In genomic region chr1:63667949-63668851, GRCm38 (mm10) we compare ENCODE assay signal across 9 mouse cellular contexts. TPM values are rescaled to one million over a fixed set of nuclear protein-coding genes. Genes with fewer than 3 reads are reported as not detected.
DNase-seq lines count a peak whose midpoint lies in the region; ATAC-seq and TF ChIP-seq lines count a peak whose summit lies in the region.
"Had no signal": no experiment of that assay in that cellular context is flagged by ENCODE, and none has a peak within 500 bp of the region (broad histone marks: within the 10 kb centered on the region; RNA-seq: fewer than 3 reads in every experiment).

No protein-coding gene starts in this region.

- no peak overlapping the region for H3K27ac ChIP-seq in heart, embryonic 13.5 days (replicated peaks)
- no peak overlapping the region for H3K27ac ChIP-seq in CH12.LX (ENCODE audit: insufficient read depth, low read depth)
- H3K27ac ChIP-seq in embryonic facial prominence, embryonic 11.5 days (replicated peaks; ENCODE audit: low read depth, low read length) = no peak overlapping the region
- H3K27ac ChIP-seq in limb, embryonic 13.5 days = no peak overlapping the region

- DNase-seq in heart, postnatal 14 days = no peak
- no peak for DNase-seq in CH12.LX (ENCODE audit: extremely low read depth)
- DNase-seq in embryonic facial prominence, embryonic 11.5 days (ENCODE audit: low spot score) = peak; percentile 9
- no peak for DNase-seq in adrenal gland, adult 8-10 months
- no peak for DNase-seq in gastrocnemius, postnatal 36 days
- no peak for DNase-seq in thymus, postnatal 25 days

- TF ChIP-seq EP300 in CH12.LX (IDR thresholded peaks at IDR 0.05; ENCODE audit: low read length) = no peak

- H3K36me3 ChIP-seq in heart, embryonic 13.5 days = no peaks in the 10 kb centered on the region
- H3K36me3 ChIP-seq in CH12.LX (replicated peaks in 1 of 2; ENCODE audit: control insufficient read depth in 1 of 2, insufficient read depth in 1 of 2, low read length in 1 of 2) = no peaks in the 10 kb centered on the region
- no peaks in the 10 kb centered on the region for H3K36me3 ChIP-seq in embryonic facial prominence, embryonic 11.5 days (replicated peaks; ENCODE audit: control insufficient read depth, insufficient read depth, low read depth, low read length)
- no peaks in the 10 kb centered on the region for H3K36me3 ChIP-seq in limb, embryonic 13.5 days

- in situ Hi-C loops in CH12.LX (cut with MboI; ENCODE audit: low pct_ligation_motif_present, low pct_unique_long_range_greater_than_20kb, low sequenced_read_pairs) = loop anchor here (25.0 kb wide), 2 partner anchors 1044 to 1344 kb away; no protein-coding TSS in a partner anchor

- no peak for TF ChIP-seq RAD21 in CH12.LX (IDR thresholded peaks at IDR 0.05; ENCODE audit: low read depth, low read length)

- no peak for TF ChIP-seq CTCF in CH12.LX (conservative IDR thresholded peaks at IDR 0.05 in 1 of 2, IDR thresholded peaks at IDR 0.05 in 1 of 2; ENCODE audit: low read depth in 2 of 2, low read length in 2 of 2)

- intact Hi-C loops in heart, postnatal 14 days (cut with DNase I) = loop anchor here (1.0 to 10.0 kb wide), 5 partner anchors 94 to 1247 kb away; partner anchors contain the start of genes Klf7 and Mettl21a
- intact Hi-C loops in gastrocnemius, postnatal 36 days (cut with DNase I) = loop anchor here (2.0 to 10.0 kb wide), 3 partner anchors 287 to 1337 kb away; no protein-coding TSS in a partner anchor

- peaks cover 5% of the 10 kb centered on the region for H3K4me1 ChIP-seq in heart, embryonic 13.5 days
- H3K4me1 ChIP-seq in CH12.LX (ENCODE audit: control insufficient read depth in 1 of 2, insufficient read depth in 2 of 2) = peaks cover 0 to 3% of the 10 kb centered on the region in 2 experiments; a peak in 1 of 4 replicates
- H3K4me1 ChIP-seq in embryonic facial prominence, embryonic 11.5 days (ENCODE audit: control insufficient read depth, insufficient read depth, low read length) = no peaks in the 10 kb centered on the region
- H3K4me1 ChIP-seq in limb, embryonic 13.5 days = 0 out of 2 replicates have a peak, but pooled peaks cover 8% of the 10 kb centered on the region

- no peak overlapping the region for H3K4me3 ChIP-seq in heart, embryonic 13.5 days
- no peak overlapping the region for H3K4me3 ChIP-seq in CH12.LX (replicated peaks in 1 of 3; ENCODE audit: low read depth in 2 of 3, low read length in 2 of 3, poor library complexity in 1 of 3)
- H3K4me3 ChIP-seq in embryonic facial prominence, embryonic 11.5 days (ENCODE audit: low read depth, low read length) = no peak overlapping the region
- no peak overlapping the region for H3K4me3 ChIP-seq in limb, embryonic 13.5 days

- dilution Hi-C loops in CH12.LX (cut with MboI; ENCODE audit: extremely low pct_ligation_motif_present, extremely low pct_unique_long_range_greater_than_20kb, low sequenced_read_pairs) = no loop called here

- H3K79me2 ChIP-seq in CH12.LX (replicated peaks; ENCODE audit: control insufficient read depth, extremely low read depth, insufficient read depth, poor library complexity, severe bottlenecking) = no peaks in the 10 kb centered on the region

- H3K4me2 ChIP-seq in heart, embryonic 13.5 days = peak overlapping the region; percentile 44
- H3K4me2 ChIP-seq in CH12.LX (ENCODE audit: insufficient read depth, low read depth, poor library complexity, severe bottlenecking) = peak overlapping the region; percentile 74
- H3K4me2 ChIP-seq in embryonic facial prominence, embryonic 11.5 days (ENCODE audit: low read depth, low read length) = no peak overlapping the region
- peak overlapping the region; percentile 31; the same call in 1 of the 2 replicates for H3K4me2 ChIP-seq in limb, embryonic 13.5 days (replicated peaks)

- TF ChIP-seq POLR2A in CH12.LX (IDR thresholded peaks at IDR 0.05; ENCODE audit: low read depth, low read length) = no peak

- WGBS in heart, embryonic 13.5 days = 20% methylated on average over 13 of the region's 13 CpGs
- 23% methylated on average over 13 of the region's 13 CpGs for WGBS in embryonic facial prominence, embryonic 11.5 days
- WGBS in limb, embryonic 13.5 days = 24% methylated on average over 13 of the region's 13 CpGs

- no peak for ATAC-seq in heart, embryonic 13.5 days (ENCODE audit: extremely low read depth, insufficient number of reproducible peaks, low FRiP score, low TSS enrichment)
- ATAC-seq in embryonic facial prominence, embryonic 11.5 days (replicated peaks; ENCODE audit: insufficient number of reproducible peaks, low FRiP score, low TSS enrichment, low read depth) = no peak
- no peak for ATAC-seq in limb, embryonic 13.5 days (ENCODE audit: low FRiP score, low read depth)

- peaks cover 21% of the 10 kb centered on the region for H3K27me3 ChIP-seq in heart, embryonic 13.5 days (replicated peaks)
- H3K27me3 ChIP-seq in CH12.LX (replicated peaks) = no peaks in the 10 kb centered on the region
- H3K27me3 ChIP-seq in embryonic facial prominence, embryonic 11.5 days (ENCODE audit: control insufficient read depth, insufficient read depth, low read length) = no peaks in the 10 kb centered on the region
- peaks cover 29% of the 10 kb centered on the region for H3K27me3 ChIP-seq in limb, embryonic 13.5 days

- 0 out of 2 replicates have a peak overlapping the region, but pooled peaks have one; percentile 42 for H3K9ac ChIP-seq in heart, embryonic 13.5 days
- H3K9ac ChIP-seq in CH12.LX (ENCODE audit: insufficient read depth, low read depth) = 0 out of 2 replicates have a peak overlapping the region, but pooled peaks have one; percentile 35
- H3K9ac ChIP-seq in embryonic facial prominence, embryonic 11.5 days (replicated peaks; ENCODE audit: low read length) = no peak overlapping the region
- H3K9ac ChIP-seq in limb, embryonic 13.5 days = no peak overlapping the region

- H3K9me3 ChIP-seq in heart, embryonic 13.5 days = no peaks in the 10 kb centered on the region
- H3K9me3 ChIP-seq in CH12.LX (replicated peaks; ENCODE audit: low read length) = no peaks in the 10 kb centered on the region
- H3K9me3 ChIP-seq in embryonic facial prominence, embryonic 11.5 days (replicated peaks; ENCODE audit: control insufficient read depth, low read length) = no peaks in the 10 kb centered on the region
- no peaks in the 10 kb centered on the region for H3K9me3 ChIP-seq in limb, embryonic 13.5 days

TF ChIP-seq in CH12.LX, 34 proteins besides CTCF, POLR2A, EP300 and RAD21:
- TF ChIP-seq MXI1 (IDR thresholded peaks at IDR 0.05; ENCODE audit: low read depth, low read length) (0 out of 2 replicates have a peak, but pooled peaks have one; percentile 42), MYC (IDR thresholded peaks at IDR 0.05; ENCODE audit: low read depth, low read length) (0 out of 2 replicates have a peak, but pooled peaks have one; percentile 21), HCFC1 (IDR thresholded peaks at IDR 0.05; ENCODE audit: low read depth, low read length) (no peak), NRF1 (IDR thresholded peaks at IDR 0.05; ENCODE audit: low read depth, low read length) (no peak), TBP (conservative IDR thresholded peaks at IDR 0.05; ENCODE audit: low read depth, low read length) (no peak)

RNA-seq across cellular contexts. Expression of gene Dytn, which starts 18.5 kb away (rescaled TPM):
- polyA plus RNA-seq in heart, embryonic 13.5 days (2015; fragmentation: Nextera tagmentation; extraction: Ambion mirVana) = not detected in 2 replicates
- not detected for total RNA-seq in heart, postnatal 14 days (2021)
- total RNA-seq in CH12.LX (2012; rRNA removed) (not detected in 2 replicates), CH12.LX (2014; rRNA removed) (not detected in 2 replicates)
- polyA plus RNA-seq in CH12.LX (2012; ENCODE audit: insufficient read length, low read depth) = not detected in 2 replicates
- 0.07 TPM in 1 of 2 replicates, not detected in the other for polyA plus RNA-seq in embryonic facial prominence, embryonic 11.5 days (2014; fragmentation: Nextera tagmentation; extraction: Ambion mirVana)
- polyA plus RNA-seq in limb, embryonic 13.5 days (2015; fragmentation: Nextera tagmentation; extraction: Ambion mirVana) = not detected in 2 replicates
- total RNA-seq in adrenal gland, adult 8-10 months (2022) = not detected
- not detected for total RNA-seq in gastrocnemius, postnatal 36 days (2021)
- polyA plus RNA-seq: thymus, postnatal 0 days had no signal

RNA-seq across cellular contexts. Expression of gene Gm39653, which starts 52.4 kb away (rescaled TPM):
- polyA plus RNA-seq in heart, embryonic 13.5 days (2015; fragmentation: Nextera tagmentation; extraction: Ambion mirVana) = not detected in 2 replicates
- total RNA-seq in heart, postnatal 14 days (2021) = not detected
- total RNA-seq in CH12.LX (2012; rRNA removed) = not detected in 2 replicates
- total RNA-seq in CH12.LX (2014; rRNA removed) = not detected in 2 replicates
- not detected in 2 replicates for polyA plus RNA-seq in CH12.LX (2012; ENCODE audit: insufficient read length, low read depth)
- polyA plus RNA-seq in embryonic facial prominence, embryonic 11.5 days (2014; fragmentation: Nextera tagmentation; extraction: Ambion mirVana) = not detected in 2 replicates
- polyA plus RNA-seq in limb, embryonic 13.5 days (2015; fragmentation: Nextera tagmentation; extraction: Ambion mirVana) = not detected in 2 replicates
- total RNA-seq in adrenal gland, adult 8-10 months (2022) = not detected
- total RNA-seq in gastrocnemius, postnatal 36 days (2021) = not detected
- polyA plus RNA-seq: thymus, postnatal 0 days had no signal

Comparison
In these comparisons a context has a peak if more than half of its experiments do, and no peak if none do; other contexts are left out.
1. H3K9ac ChIP-seq: peak in heart, embryonic 13.5 days (single experiment) and CH12.LX (single experiment); none in embryonic facial prominence, embryonic 11.5 days (single experiment) and limb, embryonic 13.5 days (single experiment).